Mouse (Mus musculus): ENCODE results near the gene Gas7. TPM values are rescaled to one million over a fixed set of nuclear protein-coding genes. Genes with fewer than 3 reads are reported as not detected.

The Gas7 gene
- polyA plus RNA-seq, 1 experiment from 2014 or later: 3.3 TPM

DNA sequence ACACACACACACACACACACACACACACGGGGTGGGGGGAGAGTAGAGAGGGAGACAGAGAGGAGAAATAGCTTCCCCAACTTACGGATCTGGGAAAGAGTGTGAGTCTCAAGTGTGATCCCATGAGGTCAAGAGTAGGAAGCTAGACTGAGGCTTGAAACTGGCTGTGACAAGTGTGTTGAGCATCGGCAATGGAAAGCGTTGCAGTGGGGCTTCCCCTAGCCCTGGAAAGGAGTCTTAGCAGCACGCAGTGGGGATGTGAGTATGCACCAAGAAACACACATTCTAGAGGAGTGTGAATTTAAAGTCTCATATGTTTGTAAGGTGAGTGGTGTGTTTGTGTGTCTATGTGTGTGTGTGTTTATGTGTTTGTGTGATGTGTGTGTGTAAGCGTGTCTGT lies 185.1 kb downstream of the Gas7 start:
- WGBS: 86% methylated on average over 6 of the region's 6 CpGs
- Histone ChIP-seq H3K36me3 (replicated peaks; ENCODE audit: control insufficient read depth, insufficient read depth, low read depth, low read length) (no peaks in the 10 kb centered on the region), H3K4me1 (ENCODE audit: control insufficient read depth, insufficient read depth, low read length) (no peaks in the 10 kb centered on the region)

DNA sequence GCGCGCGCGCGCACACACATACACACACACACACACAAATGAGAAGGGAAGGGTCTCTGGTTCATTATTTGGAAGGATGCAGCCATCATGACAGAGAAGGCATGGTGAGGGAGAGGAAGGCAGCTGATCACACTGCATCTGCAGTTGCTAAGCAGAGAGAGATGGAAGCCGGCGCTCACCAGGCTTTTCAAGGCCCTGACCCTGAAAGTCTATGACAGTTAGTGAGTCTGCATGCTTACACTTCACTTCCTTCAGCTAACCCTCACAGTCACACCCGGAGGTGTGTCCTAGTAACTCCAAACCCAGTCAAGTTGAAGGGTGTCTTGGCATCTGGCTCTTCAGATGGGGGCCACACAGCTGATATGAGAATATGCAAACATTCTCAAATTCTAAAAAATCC lies 187.2 kb downstream of the Gas7 start:
- 89% methylated on average over 8 of the region's 8 CpGs for WGBS
- Histone ChIP-seq H3K4me2 (ENCODE audit: low read depth, low read length) (no peak overlapping the region), H3K4me1 (ENCODE audit: control insufficient read depth, insufficient read depth, low read length) (no peaks in the 10 kb centered on the region), H3K9me3 (replicated peaks; ENCODE audit: control insufficient read depth, low read length) (no peaks in the 10 kb centered on the region), H3K27me3 (ENCODE audit: control insufficient read depth, insufficient read depth, low read length) (no peaks in the 10 kb centered on the region), H3K9ac (replicated peaks; ENCODE audit: low read length) (no peak overlapping the region), H3K4me3 (ENCODE audit: low read depth, low read length) (no peak overlapping the region), H3K36me3 (replicated peaks; ENCODE audit: control insufficient read depth, insufficient read depth, low read depth, low read length) (no peaks in the 10 kb centered on the region), H3K27ac (replicated peaks; ENCODE audit: low read depth, low read length) (no peak overlapping the region)
- ATAC-seq (replicated peaks; ENCODE audit: insufficient number of reproducible peaks, low FRiP score, low TSS enrichment, low read depth): no peak
- no peak for DNase-seq (ENCODE audit: low spot score)

More for the DNA sequence above, 185.1 kb downstream of the Gas7 start:
- Histone ChIP-seq H3K9me3 (replicated peaks; ENCODE audit: control insufficient read depth, low read length) (no peaks in the 10 kb centered on the region), H3K9ac (replicated peaks; ENCODE audit: low read length) (no peak overlapping the region), H3K27ac (replicated peaks; ENCODE audit: low read depth, low read length) (no peak overlapping the region), H3K27me3 (ENCODE audit: control insufficient read depth, insufficient read depth, low read length) (no peaks in the 10 kb centered on the region), H3K4me2 (ENCODE audit: low read depth, low read length) (no peak overlapping the region), H3K4me3 (ENCODE audit: low read depth, low read length) (no peak overlapping the region)
- no peak for DNase-seq (ENCODE audit: low spot score)
- no peak for ATAC-seq (replicated peaks; ENCODE audit: insufficient number of reproducible peaks, low FRiP score, low TSS enrichment, low read depth)

DNA sequence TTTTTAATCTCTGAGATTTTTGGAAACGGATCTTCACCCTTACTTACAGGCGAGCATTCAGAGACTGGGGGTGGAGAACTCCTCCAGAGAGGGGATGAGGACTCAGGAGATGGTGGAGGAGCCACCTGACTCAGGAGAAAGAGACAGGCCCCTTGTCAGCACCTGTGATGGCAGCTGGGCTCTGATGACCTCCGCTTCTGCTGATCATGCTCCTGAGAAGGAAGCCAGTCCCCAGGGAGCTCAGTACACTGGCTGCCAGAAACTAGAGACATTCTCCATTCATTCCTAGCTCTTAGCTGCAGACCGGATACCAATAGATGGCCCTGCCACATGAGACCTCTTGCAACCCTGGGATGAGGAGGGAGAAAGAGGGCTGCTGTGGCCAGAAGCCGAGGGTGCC lies 187.6 kb downstream of the Gas7 start:
- no peaks in the 10 kb centered on the region for H3K36me3 ChIP-seq (replicated peaks; ENCODE audit: control insufficient read depth, insufficient read depth, low read depth, low read length)
- H3K27ac ChIP-seq (replicated peaks; ENCODE audit: low read depth, low read length): no peak overlapping the region
- no peaks in the 10 kb centered on the region for H3K27me3 ChIP-seq (ENCODE audit: control insufficient read depth, insufficient read depth, low read length)
- ATAC-seq (replicated peaks; ENCODE audit: insufficient number of reproducible peaks, low FRiP score, low TSS enrichment, low read depth) (no peak), DNase-seq (ENCODE audit: low spot score) (no peak)
- H3K9ac ChIP-seq (replicated peaks; ENCODE audit: low read length): no peak overlapping the region
- no peak overlapping the region for H3K4me2 ChIP-seq (ENCODE audit: low read depth, low read length)
- H3K4me1 ChIP-seq (ENCODE audit: control insufficient read depth, insufficient read depth, low read length): no peaks in the 10 kb centered on the region
- 75% methylated on average over 5 of the region's 5 CpGs for WGBS
- H3K4me3 ChIP-seq (ENCODE audit: low read depth, low read length): no peak overlapping the region
- H3K9me3 ChIP-seq (replicated peaks; ENCODE audit: control insufficient read depth, low read length): no peaks in the 10 kb centered on the region

DNA sequence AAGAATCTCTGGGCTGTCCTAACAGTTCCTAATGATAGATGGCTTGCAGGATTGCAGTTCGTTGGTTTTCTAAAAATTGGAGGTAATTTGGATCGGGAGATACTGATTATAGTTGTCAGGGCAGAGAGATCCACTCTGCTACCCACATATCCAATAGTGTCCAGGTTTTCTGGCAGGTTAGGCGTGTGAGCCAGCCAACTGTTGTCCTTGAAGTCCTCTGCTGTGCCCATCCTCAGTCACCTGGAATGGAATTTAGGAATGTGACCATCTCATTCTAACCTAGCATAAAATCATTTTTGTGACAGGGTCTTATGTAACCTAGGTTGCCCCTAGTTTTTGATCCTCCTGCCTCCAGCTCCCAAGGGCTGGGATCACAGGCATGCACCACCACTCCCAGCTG lies 188.2 kb downstream of the Gas7 start:
- Histone ChIP-seq H3K27me3 (ENCODE audit: control insufficient read depth, insufficient read depth, low read length) (no peaks in the 10 kb centered on the region), H3K9ac (replicated peaks; ENCODE audit: low read length) (no peak overlapping the region), H3K4me1 (ENCODE audit: control insufficient read depth, insufficient read depth, low read length) (no peaks in the 10 kb centered on the region), H3K4me3 (ENCODE audit: low read depth, low read length) (no peak overlapping the region), H3K27ac (replicated peaks; ENCODE audit: low read depth, low read length) (no peak overlapping the region), H3K4me2 (ENCODE audit: low read depth, low read length) (no peak overlapping the region), H3K36me3 (replicated peaks; ENCODE audit: control insufficient read depth, insufficient read depth, low read depth, low read length) (no peaks in the 10 kb centered on the region), H3K9me3 (replicated peaks; ENCODE audit: control insufficient read depth, low read length) (no peaks in the 10 kb centered on the region)
- DNase-seq (ENCODE audit: low spot score): no peak
- WGBS: 87% methylated on average over 3 of the region's 3 CpGs
- ATAC-seq (replicated peaks; ENCODE audit: insufficient number of reproducible peaks, low FRiP score, low TSS enrichment, low read depth): no peak

DNA sequence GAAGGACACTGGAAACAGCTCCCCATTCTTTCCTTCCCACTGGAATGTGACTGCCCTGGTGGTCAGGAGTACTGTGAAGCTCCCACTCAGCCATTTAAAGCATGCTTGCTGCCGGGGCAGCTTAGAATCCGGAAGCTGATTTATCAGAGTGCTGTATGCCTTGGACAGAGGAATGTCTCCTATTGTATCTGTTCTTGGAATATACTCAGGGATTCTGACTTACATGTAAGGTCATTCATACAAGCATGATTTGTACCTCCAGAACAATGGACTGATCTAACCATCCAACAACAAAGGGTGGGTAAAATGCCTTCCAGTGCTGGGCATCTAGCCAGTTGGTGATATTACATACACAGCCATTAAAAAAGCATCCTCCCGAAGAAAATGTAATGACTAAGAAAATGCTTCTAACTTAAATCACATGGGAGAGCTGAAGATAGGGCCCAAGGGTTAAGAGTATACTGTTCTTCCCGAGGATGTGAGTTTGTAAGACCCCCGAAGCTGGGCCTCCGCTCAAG lies 189.5 kb downstream of the Gas7 start:
- Histone ChIP-seq H3K9me3 (replicated peaks; ENCODE audit: control insufficient read depth, low read length) (no peaks in the 10 kb centered on the region), H3K36me3 (replicated peaks; ENCODE audit: control insufficient read depth, insufficient read depth, low read depth, low read length) (no peaks in the 10 kb centered on the region), H3K4me3 (ENCODE audit: low read depth, low read length) (no peak overlapping the region), H3K9ac (replicated peaks; ENCODE audit: low read length) (no peak overlapping the region), H3K4me1 (ENCODE audit: control insufficient read depth, insufficient read depth, low read length) (no peaks in the 10 kb centered on the region), H3K4me2 (ENCODE audit: low read depth, low read length) (no peak overlapping the region), H3K27ac (replicated peaks; ENCODE audit: low read depth, low read length) (no peak overlapping the region), H3K27me3 (ENCODE audit: control insufficient read depth, insufficient read depth, low read length) (no peaks in the 10 kb centered on the region)
- ATAC-seq (replicated peaks; ENCODE audit: insufficient number of reproducible peaks, low FRiP score, low TSS enrichment, low read depth): no peak
- 87% methylated on average over 6 of the region's 6 CpGs for WGBS
- DNase-seq (ENCODE audit: low spot score): no peak

DNA sequence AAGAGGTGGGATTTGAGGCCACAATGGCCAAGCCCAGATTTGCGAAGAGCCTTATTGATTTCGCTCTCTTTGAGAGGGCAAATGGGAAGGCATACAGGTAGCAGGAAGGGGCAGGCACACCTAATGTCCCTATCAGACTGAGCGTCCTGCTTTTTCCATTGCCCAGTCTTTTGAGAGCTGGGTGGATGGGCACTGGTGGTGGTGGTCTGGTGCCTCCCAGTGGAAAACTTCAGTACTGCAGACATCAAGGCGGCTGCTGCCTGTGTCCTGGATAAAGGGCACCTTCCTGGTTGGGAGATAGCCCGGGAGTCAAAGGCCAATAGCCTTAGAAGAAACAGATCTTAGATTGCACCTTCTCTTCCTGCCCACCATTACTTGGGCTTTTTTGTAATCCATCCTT lies 192.5 kb downstream of the Gas7 start:
- H3K9me3 ChIP-seq (replicated peaks; ENCODE audit: control insufficient read depth, low read length): no peaks in the 10 kb centered on the region
- no peaks in the 10 kb centered on the region for H3K36me3 ChIP-seq (replicated peaks; ENCODE audit: control insufficient read depth, insufficient read depth, low read depth, low read length)
- WGBS: 30% methylated on average over 5 of the region's 5 CpGs
- DNase-seq (ENCODE audit: low spot score): peak; percentile 74
- H3K4me2 ChIP-seq (ENCODE audit: low read depth, low read length): no peak overlapping the region
- no peak overlapping the region for H3K4me3 ChIP-seq (ENCODE audit: low read depth, low read length)
- no peak overlapping the region for H3K27ac ChIP-seq (replicated peaks; ENCODE audit: low read depth, low read length)
- H3K4me1 ChIP-seq (ENCODE audit: control insufficient read depth, insufficient read depth, low read length): no peaks in the 10 kb centered on the region
- peak; percentile 37; the same call in 1 of the 2 replicates for ATAC-seq (replicated peaks; ENCODE audit: insufficient number of reproducible peaks, low FRiP score, low TSS enrichment, low read depth)
- H3K9ac ChIP-seq (replicated peaks; ENCODE audit: low read length): no peak overlapping the region
- no peaks in the 10 kb centered on the region for H3K27me3 ChIP-seq (ENCODE audit: control insufficient read depth, insufficient read depth, low read length)

DNA sequence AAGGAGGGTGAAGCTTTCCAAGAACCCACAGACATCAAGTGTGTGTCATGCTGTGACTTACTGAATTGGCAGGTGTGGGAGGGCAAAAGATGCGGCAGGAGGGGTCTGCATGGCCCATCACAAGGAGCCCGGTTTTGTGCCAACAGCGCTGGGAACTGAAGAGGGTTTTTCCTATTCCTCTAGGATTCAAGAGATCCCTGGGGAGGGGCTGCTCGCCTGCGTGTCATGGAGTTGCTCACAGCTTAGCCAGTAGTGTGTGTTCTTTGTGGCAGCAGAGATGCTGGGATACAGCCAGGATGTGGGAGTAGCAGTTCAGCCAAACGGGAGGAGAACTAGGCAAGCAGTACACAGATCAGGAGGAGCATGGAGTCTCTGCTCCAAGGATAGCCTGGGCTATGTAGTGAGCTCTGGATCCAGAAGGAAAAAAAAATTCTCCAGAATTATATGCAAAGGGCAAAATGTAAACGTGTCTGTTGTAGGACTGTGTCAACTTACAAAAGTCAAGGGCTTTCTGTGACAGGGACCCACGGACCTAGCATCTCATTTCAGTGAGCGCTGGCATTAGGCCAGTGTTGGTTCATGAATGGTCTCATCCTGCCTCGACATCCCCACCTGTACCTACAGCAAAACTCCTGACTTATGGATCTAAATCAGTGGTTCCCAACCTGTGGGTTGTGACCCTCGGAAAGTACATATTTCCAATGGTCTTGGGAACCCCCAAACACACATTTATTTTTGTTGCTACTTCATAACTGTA lies 193.6 kb downstream of the Gas7 start:
- Histone ChIP-seq H3K4me2 (ENCODE audit: low read depth, low read length) (no peak overlapping the region), H3K4me1 (ENCODE audit: control insufficient read depth, insufficient read depth, low read length) (no peaks in the 10 kb centered on the region), H3K36me3 (replicated peaks; ENCODE audit: control insufficient read depth, insufficient read depth, low read depth, low read length) (no peaks in the 10 kb centered on the region), H3K9me3 (replicated peaks; ENCODE audit: control insufficient read depth, low read length) (no peaks in the 10 kb centered on the region), H3K4me3 (ENCODE audit: low read depth, low read length) (no peak overlapping the region), H3K27ac (replicated peaks; ENCODE audit: low read depth, low read length) (no peak overlapping the region), H3K9ac (replicated peaks; ENCODE audit: low read length) (no peak overlapping the region), H3K27me3 (ENCODE audit: control insufficient read depth, insufficient read depth, low read length) (no peaks in the 10 kb centered on the region)
- 77% methylated on average over 11 of the region's 11 CpGs for WGBS
- no peak for DNase-seq (ENCODE audit: low spot score)
- no peak for ATAC-seq (replicated peaks; ENCODE audit: insufficient number of reproducible peaks, low FRiP score, low TSS enrichment, low read depth)

DNA sequence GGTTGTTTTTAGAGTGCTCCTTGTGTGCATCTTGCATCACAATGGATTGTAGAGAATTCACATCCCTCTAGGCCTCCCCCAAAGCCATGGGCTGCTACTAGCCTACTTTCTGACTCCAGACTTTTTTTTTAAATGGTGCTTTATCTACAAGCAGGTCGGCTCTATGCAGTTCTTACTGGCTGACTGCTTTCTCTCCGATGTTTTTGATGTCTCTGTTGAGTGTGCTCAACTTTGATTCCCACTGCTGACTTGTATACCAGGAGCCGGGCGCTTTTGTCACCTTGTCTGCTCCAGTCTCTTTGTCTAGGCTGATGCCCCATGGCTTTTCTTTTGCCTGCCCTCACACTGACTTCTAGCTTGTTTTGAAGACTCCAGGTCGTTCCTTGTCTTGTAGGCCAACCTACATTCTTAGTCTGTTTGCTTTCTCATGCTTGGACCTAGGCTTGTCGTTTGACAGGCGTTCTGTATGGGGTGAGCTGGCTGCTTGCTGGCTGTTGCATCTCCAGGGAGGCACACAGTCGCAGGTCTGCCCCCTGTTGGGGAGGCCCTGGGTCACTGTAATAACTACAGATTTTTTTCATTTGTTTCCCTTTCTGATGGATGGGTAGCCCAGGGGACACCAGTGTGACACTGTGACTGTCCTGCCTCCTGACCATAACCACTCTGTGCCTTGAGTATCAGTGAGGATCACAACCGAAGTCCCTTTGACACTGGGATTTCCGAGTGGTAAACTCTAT lies 194.9 kb downstream of the Gas7 start:
- ATAC-seq (replicated peaks; ENCODE audit: insufficient number of reproducible peaks, low FRiP score, low TSS enrichment, low read depth): no peak
- Histone ChIP-seq H3K4me1 (ENCODE audit: control insufficient read depth, insufficient read depth, low read length) (no peaks in the 10 kb centered on the region), H3K27ac (replicated peaks; ENCODE audit: low read depth, low read length) (no peak overlapping the region), H3K36me3 (replicated peaks; ENCODE audit: control insufficient read depth, insufficient read depth, low read depth, low read length) (no peaks in the 10 kb centered on the region), H3K9ac (replicated peaks; ENCODE audit: low read length) (no peak overlapping the region), H3K4me3 (ENCODE audit: low read depth, low read length) (no peak overlapping the region), H3K4me2 (ENCODE audit: low read depth, low read length) (no peak overlapping the region), H3K27me3 (ENCODE audit: control insufficient read depth, insufficient read depth, low read length) (no peaks in the 10 kb centered on the region), H3K9me3 (replicated peaks; ENCODE audit: control insufficient read depth, low read length) (no peaks in the 10 kb centered on the region)
- WGBS: 54% methylated on average over 10 of the region's 10 CpGs
- no peak for DNase-seq (ENCODE audit: low spot score)

Data from embryonic facial prominence, embryonic 11.5 days (tissue).